Mouse (Mus musculus) kidney, postnatal 0 days (tissue): ENCODE results near the gene Hs3st4. TPM values are rescaled to one million over a fixed set of nuclear protein-coding genes. Genes with fewer than 3 reads are reported as not detected.

Experiments used
- ATAC-seq: fragments of 200-750 bp; cut with Nextera tagmentation; replicated peaks from 2 replicates; pipeline ENCODE4 v1.8.0; 2017; ENCODE audit warnings: low read depth, moderate number of reproducible peaks, moderate TSS enrichment, moderate library complexity; ENCODE audit not compliant: low FRiP score
- DNase-seq: peaks from one replicate; pipeline ENCODE4 v3.0.0-alpha.2; 2016; ENCODE audit warnings: low spot score
- H3K27ac ChIP-seq: fragments of 300-500 bp; sonication (generic); 2 replicates; pipeline ENCODE4 v1.5.1; 2014; ENCODE audit warnings: mild to moderate bottlenecking
- H3K27me3 ChIP-seq: fragments of 300-500 bp; sonication (generic); 2 replicates; pipeline ENCODE4 v1.6.1; 2014; ENCODE audit warnings: low read length, mixed read lengths; ENCODE audit not compliant: insufficient read depth
- H3K36me3 ChIP-seq: fragments of 300-500 bp; sonication (generic); 2 replicates; pipeline ENCODE4 v1.6.1; 2014; ENCODE audit warnings: low read length, mixed read lengths; ENCODE audit not compliant: insufficient read depth
- H3K4me1 ChIP-seq: fragments of 300-500 bp; sonication (generic); replicated peaks from 2 replicates; pipeline ENCODE4 v1.6.1; 2014; ENCODE audit warnings: antibody characterized with exemption, low read length, mixed read lengths; ENCODE audit not compliant: insufficient read depth
- H3K4me2 ChIP-seq: fragments of 300-500 bp; sonication (generic); 2 replicates; pipeline ENCODE4 v1.6.1; 2014; ENCODE audit warnings: mild to moderate bottlenecking, low read length, moderate library complexity, mixed read lengths
- H3K4me3 ChIP-seq: fragments of 300-500 bp; sonication (generic); replicated peaks from 2 replicates; pipeline ENCODE4 v1.5.1; 2014; ENCODE audit warnings: low read depth, low read length
- H3K9ac ChIP-seq: fragments of 300-500 bp; sonication (generic); 2 replicates; pipeline ENCODE4 v1.6.1; 2014; ENCODE audit warnings: low read depth, low read length
- H3K9me3 ChIP-seq: fragments of 300-500 bp; sonication (generic); replicated peaks from 2 replicates; pipeline ENCODE4 v1.6.1; 2016; ENCODE audit warnings: low read length, inconsistent platforms, mixed read lengths
- CTCF ChIP-seq: IDR thresholded peaks from 2 replicates; pipeline ENCODE4 v1.5.1; 2016; ENCODE audit warnings: antibody characterized with exemption, low read depth, mild to moderate bottlenecking, moderate library complexity
- WGBS: fragments of 180-500 bp; shearing (Covaris S2); extraction: QIAGEN DNeasy Blood & Tissue Kit; methylation state at CpG from one replicate; pipeline ENCODE4 v1.1.7; 2014; 5-methylcytosine and 5-hydroxymethylcytosine counted together
- polyA plus RNA-seq: library from polyadenylated mRNA; unstranded; fragments of >200 nt; fragmentation: Nextera tagmentation; extraction: Ambion mirVana; gene quantifications from 2 replicates; pipeline ENCODE4 v1.2.1, GENCODE M21; 2015

Hs3st4 gene
- polyA plus RNA-seq, 1 experiment from 2014 or later = 0.04 TPM

DNA sequence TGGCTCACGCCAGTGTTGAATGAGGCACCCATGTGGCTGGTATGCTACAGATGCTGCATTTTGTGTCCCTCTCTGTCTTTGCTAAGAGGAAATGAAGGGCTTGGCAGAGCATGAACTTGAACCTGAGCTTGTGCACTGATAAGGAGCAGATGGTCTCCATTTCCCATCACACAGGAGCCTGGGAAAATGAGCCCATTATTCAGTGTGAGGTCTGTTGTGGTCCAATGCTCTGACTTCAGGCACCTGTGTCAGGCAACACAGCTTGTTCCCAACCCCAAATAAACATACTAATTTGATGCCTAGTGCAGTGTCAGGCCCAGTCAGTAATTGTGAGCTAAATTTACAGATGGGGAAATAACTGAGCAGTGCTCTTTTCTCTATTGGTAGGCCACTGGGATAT, 267.9 kb downstream of the Hs3st4 start:
- H3K9me3 ChIP-seq = no peaks in the 10 kb centered on the region
- no peak for DNase-seq
- H3K27me3 ChIP-seq = no peaks in the 10 kb centered on the region
- no peak overlapping the region for H3K4me3 ChIP-seq
- no peaks in the 10 kb centered on the region for H3K36me3 ChIP-seq
- TF ChIP-seq CTCF = no peak
- no peak overlapping the region for H3K4me2 ChIP-seq
- no peaks in the 10 kb centered on the region for H3K4me1 ChIP-seq
- H3K27ac ChIP-seq = no peak overlapping the region
- whole genome bisulfite sequencing = 41% methylated on average over 1 of the region's 1 CpGs
- ATAC-seq = no peak
- no peak overlapping the region for H3K9ac ChIP-seq

DNA sequence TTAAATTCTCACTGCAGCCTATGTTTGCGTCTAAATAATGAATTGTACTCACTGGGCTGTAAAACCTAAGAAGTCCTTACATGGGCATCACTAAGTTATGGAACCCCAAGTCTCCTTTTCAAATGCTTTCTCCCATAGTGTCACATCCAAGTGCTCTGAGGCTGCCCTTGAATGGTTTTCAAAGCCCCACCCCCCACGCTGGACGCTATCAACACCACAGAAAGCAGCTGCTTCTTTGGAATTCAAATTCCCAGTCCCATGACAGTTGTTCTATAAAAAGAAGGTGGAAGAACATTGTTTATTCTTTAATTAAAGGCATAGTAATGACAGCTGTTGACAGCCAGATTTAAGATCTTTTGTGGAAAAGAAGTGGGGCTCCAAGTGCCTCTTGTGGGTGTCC, 275.8 kb downstream of the Hs3st4 start:
- DNase-seq = peak; percentile 25
- no peak overlapping the region for H3K4me2 ChIP-seq
- ATAC-seq = no peak
- no peaks in the 10 kb centered on the region for H3K36me3 ChIP-seq
- no peaks in the 10 kb centered on the region for H3K9me3 ChIP-seq
- H3K27ac ChIP-seq = no peak overlapping the region
- 48% methylated on average over 3 of the region's 3 CpGs for WGBS
- H3K27me3 ChIP-seq = no peaks in the 10 kb centered on the region
- H3K9ac ChIP-seq = no peak overlapping the region
- no peaks in the 10 kb centered on the region for H3K4me1 ChIP-seq
- TF ChIP-seq CTCF = no peak
- no peak overlapping the region for H3K4me3 ChIP-seq

DNA sequence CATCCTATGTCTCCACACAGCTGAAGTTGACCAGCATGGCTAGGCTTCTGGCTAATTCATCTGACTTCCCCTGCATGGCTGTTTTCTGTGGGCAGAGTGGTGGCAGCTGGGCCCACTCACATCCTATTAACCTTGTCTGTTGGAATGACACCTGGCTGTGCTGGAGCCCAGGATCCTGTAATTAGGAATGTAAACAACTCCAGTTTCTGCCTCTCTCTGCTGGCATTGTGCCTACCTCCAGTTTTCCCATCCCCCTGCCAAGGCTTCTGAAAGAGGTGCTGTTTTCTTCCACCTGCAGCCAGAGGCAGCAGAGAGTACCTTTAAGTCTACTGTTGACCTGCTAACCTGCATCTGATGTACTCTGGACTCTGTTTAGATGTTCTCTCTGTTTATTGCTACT, 288.1 kb downstream of the Hs3st4 start:
- H3K27me3 ChIP-seq = no peaks in the 10 kb centered on the region
- H3K9ac ChIP-seq = no peak overlapping the region
- no peaks in the 10 kb centered on the region for H3K9me3 ChIP-seq
- H3K4me1 ChIP-seq = no peaks in the 10 kb centered on the region
- H3K4me3 ChIP-seq = no peak overlapping the region
- peak; percentile 51; the same call in 1 of the 2 replicates for TF ChIP-seq CTCF
- H3K36me3 ChIP-seq = no peaks in the 10 kb centered on the region
- DNase-seq = peak; percentile 32
- no peak for ATAC-seq
- no peak overlapping the region for H3K27ac ChIP-seq
- H3K4me2 ChIP-seq = no peak overlapping the region

DNA sequence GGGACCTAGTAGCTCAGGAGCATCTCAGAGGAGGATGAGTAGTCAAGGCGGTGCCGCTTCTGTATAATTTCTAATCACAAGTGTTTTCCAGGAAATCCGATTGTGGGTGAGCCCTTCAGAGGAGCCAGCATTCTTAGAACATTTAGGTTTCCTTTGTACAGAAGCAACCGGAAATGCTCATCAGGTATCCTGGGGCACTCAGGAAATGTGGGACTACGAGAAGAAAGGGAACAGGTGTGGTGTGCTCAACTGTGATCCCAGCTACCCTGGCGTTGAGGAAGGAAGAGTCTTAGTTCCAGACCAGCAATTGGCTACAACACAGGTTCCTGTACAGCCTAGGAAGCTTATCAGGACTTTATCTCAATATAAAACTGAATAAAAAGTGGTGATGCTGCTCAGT, 307.2 kb downstream of the Hs3st4 start:
- TF ChIP-seq CTCF = no peak
- Histone ChIP-seq H3K9me3 (no peaks in the 10 kb centered on the region), H3K4me1 (no peaks in the 10 kb centered on the region), H3K27ac (no peak overlapping the region), H3K27me3 (no peaks in the 10 kb centered on the region), H3K4me2 (no peak overlapping the region), H3K36me3 (no peaks in the 10 kb centered on the region), H3K4me3 (no peak overlapping the region), H3K9ac (no peak overlapping the region)
- DNase-seq = no peak
- 72% methylated on average over 6 of the region's 6 CpGs for WGBS
- no peak for ATAC-seq

DNA sequence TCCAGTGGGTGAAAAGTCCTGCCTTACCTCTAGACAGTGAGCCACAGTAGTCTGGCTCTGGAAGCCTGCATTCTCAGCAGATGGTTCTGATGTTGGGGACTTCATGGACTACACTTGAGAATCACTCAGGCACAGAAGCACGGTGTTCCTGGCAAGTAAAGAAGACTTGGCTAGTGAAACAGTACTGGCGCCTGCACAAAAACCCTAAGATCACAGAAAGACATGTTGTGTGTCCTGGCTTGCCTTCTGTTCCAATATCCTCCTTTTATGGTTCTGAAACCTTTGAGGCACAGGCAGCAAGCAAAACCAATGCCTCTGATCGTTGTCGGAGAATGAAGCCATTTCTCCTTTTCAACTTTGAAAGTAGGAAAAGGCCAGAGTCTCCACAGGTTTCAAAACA, 336.8 kb downstream of the Hs3st4 start:
- H3K9ac ChIP-seq = no peak overlapping the region
- H3K4me2 ChIP-seq = no peak overlapping the region
- H3K36me3 ChIP-seq = no peaks in the 10 kb centered on the region
- DNase-seq = no peak
- no peak overlapping the region for H3K27ac ChIP-seq
- no peak overlapping the region for H3K4me3 ChIP-seq
- H3K27me3 ChIP-seq = no peaks in the 10 kb centered on the region
- H3K9me3 ChIP-seq = no peaks in the 10 kb centered on the region
- WGBS = 83% methylated on average over 4 of the region's 4 CpGs
- no peak for TF ChIP-seq CTCF
- no peaks in the 10 kb centered on the region for H3K4me1 ChIP-seq
- no peak for ATAC-seq

DNA sequence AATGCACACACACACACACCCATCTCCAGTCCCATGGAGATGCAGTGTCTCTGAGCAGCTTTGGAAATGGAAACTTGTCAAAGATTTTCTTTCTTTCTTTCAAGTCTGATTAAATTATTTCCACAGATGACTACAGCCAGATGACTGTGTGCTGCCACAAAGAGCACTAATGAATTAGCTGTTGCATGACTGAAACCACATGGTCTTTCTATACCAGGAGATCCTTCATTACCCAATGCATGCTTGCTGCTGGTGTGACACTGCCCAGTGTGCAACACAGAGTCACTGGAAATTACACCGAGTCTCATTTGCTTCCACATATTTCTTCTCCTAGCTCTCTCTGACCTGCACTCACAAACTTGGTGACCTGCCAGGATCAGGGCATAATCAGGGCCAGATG, 353.0 kb downstream of the Hs3st4 start:
- no peaks in the 10 kb centered on the region for H3K9me3 ChIP-seq
- ATAC-seq (no peak), DNase-seq (no peak)
- H3K4me1 ChIP-seq = no peaks in the 10 kb centered on the region
- no peak for TF ChIP-seq CTCF
- no peaks in the 10 kb centered on the region for H3K27me3 ChIP-seq
- H3K9ac ChIP-seq = no peak overlapping the region
- no peak overlapping the region for H3K27ac ChIP-seq
- H3K4me3 ChIP-seq = no peak overlapping the region
- H3K36me3 ChIP-seq = no peaks in the 10 kb centered on the region
- WGBS = 48% methylated on average over 1 of the region's 1 CpGs
- no peak overlapping the region for H3K4me2 ChIP-seq

DNA sequence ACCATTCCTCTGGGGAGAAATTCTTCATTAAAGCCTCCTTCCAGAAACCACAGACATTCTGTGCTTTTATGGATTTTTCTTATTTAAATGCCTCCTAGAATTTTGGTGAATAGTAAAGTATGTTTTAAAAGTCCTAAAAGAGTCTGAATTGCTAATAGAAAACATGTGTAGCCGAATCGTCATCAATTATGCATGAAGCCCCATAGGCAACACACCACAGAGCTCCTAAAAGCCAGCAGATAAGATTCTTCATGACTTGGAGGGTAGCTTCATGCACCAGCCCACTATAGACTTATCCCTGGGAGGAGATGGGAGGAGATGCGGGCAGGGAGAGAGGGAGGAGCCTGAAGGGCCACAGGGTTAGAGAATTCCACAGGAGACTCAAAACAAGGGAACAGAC, 358.8 kb downstream of the Hs3st4 start:
- H3K27ac ChIP-seq = no peak overlapping the region
- DNase-seq = no peak
- H3K27me3 ChIP-seq = no peaks in the 10 kb centered on the region
- no peaks in the 10 kb centered on the region for H3K36me3 ChIP-seq
- 68% methylated on average over 3 of the region's 3 CpGs for WGBS
- H3K9me3 ChIP-seq = no peaks in the 10 kb centered on the region
- no peaks in the 10 kb centered on the region for H3K4me1 ChIP-seq
- no peak overlapping the region for H3K4me2 ChIP-seq
- ATAC-seq = no peak
- no peak for TF ChIP-seq CTCF
- H3K9ac ChIP-seq = no peak overlapping the region
- no peak overlapping the region for H3K4me3 ChIP-seq
